Mouse (Mus musculus) forebrain, embryonic 16.5 days (tissue): ENCODE measurements around the gene Marf1. TPM values are rescaled to one million over a fixed set of nuclear protein-coding genes. Genes with fewer than 3 reads are reported as not detected.
"Not testable (repeated sequence)": the region's sequence is repeated elsewhere in the genome, so short reads cannot be mapped to it uniquely, and the experiment has no call there.

ENCODE experiments used
- ATAC-seq: fragments of 200-750 bp; cut with Nextera tagmentation; 2 replicates; pipeline ENCODE4 v1.8.0; 2017; ENCODE audit warnings: mild to moderate bottlenecking, moderate library complexity
- H3K27ac ChIP-seq: fragments of 300-500 bp; sonication (generic); 2 replicates; pipeline ENCODE4 v1.5.1; 2014; ENCODE audit warnings: low read length, control low read depth
- H3K27me3 ChIP-seq: fragments of 300-500 bp; sonication (generic); replicated peaks from 2 replicates; pipeline ENCODE4 v1.6.1; 2014; ENCODE audit warnings: low read length; ENCODE audit not compliant: control insufficient read depth, insufficient read depth
- H3K36me3 ChIP-seq: fragments of 300-500 bp; sonication (generic); 2 replicates; pipeline ENCODE4 v1.6.1; 2014; ENCODE audit not compliant: control insufficient read depth, insufficient read depth
- H3K4me1 ChIP-seq: fragments of 300-500 bp; sonication (generic); replicated peaks from 2 replicates; pipeline ENCODE4 v1.6.1; 2014; ENCODE audit warnings: low read length; ENCODE audit not compliant: control insufficient read depth, insufficient read depth
- H3K4me2 ChIP-seq: fragments of 300-500 bp; sonication (generic); 2 replicates; pipeline ENCODE4 v1.6.1; 2014; ENCODE audit warnings: mild to moderate bottlenecking, low read length, control low read depth
- H3K4me3 ChIP-seq: fragments of 300-500 bp; sonication (generic); replicated peaks from 2 replicates; pipeline ENCODE4 v1.5.1; 2014; ENCODE audit warnings: mild to moderate bottlenecking, low read length, control low read depth
- H3K9ac ChIP-seq: fragments of 300-500 bp; sonication (generic); replicated peaks from 2 replicates; pipeline ENCODE4 v1.6.1; 2014; ENCODE audit warnings: low read depth, low read length, control low read depth
- H3K9me3 ChIP-seq: fragments of 300-500 bp; sonication (generic); 2 replicates; pipeline ENCODE4 v1.6.1; 2016; ENCODE audit warnings: low read length; ENCODE audit not compliant: control insufficient read depth
- WGBS: fragments of 180-500 bp; shearing (Covaris S2); extraction: QIAGEN DNeasy Blood & Tissue Kit; methylation state at CpG from one replicate; pipeline ENCODE4 v1.1.7; 2014; 5-methylcytosine and 5-hydroxymethylcytosine counted together
- polyA plus RNA-seq: library from polyadenylated mRNA; unstranded; fragments of >200 nt; fragmentation: Nextera tagmentation; extraction: Ambion mirVana; gene quantifications from 2 replicates; pipeline ENCODE4 v1.2.1, GENCODE M21; 2015

Gene Marf1
- polyA plus RNA-seq, 1 experiment from 2014 or later = 21.9 TPM

- Histone ChIP-seq H3K4me3 (no peak overlapping the region), H3K27me3 (no peaks in the 10 kb centered on the region), H3K4me1 (no peaks in the 10 kb centered on the region), H3K36me3 (peaks cover 13% of the 10 kb centered on the region), H3K9ac (no peak overlapping the region), H3K4me2 (no peak overlapping the region), H3K9me3 (no peaks in the 10 kb centered on the region), H3K27ac (no peak overlapping the region)
- WGBS = 100% methylated on average over 1 of the region's 1 CpGs
- ATAC-seq = no peak
Measured at GRCm38 (mm10) chr16:14169706-14170105, 6.6 kb upstream of the Marf1 start.

DNA sequence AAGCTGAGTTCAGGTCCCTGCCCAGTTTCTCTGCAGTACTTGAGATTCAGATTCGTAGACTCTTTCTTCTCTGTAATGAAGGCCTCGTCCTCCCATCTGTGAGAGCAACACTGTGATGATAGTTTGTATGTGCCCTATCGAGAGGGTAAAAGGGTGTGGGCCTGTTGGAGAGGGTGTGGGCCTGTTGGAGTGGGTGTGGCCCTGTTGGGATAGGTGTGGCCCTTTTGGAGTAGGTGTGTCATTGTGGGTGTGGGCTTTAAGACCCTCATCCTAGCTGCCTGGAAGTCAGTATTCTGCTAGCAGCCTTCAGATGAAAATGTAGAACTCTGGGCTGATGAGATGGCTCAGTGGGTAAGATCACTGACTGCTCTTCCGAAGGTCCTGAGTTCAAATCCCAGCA lies 3.3 kb upstream of the Marf1 start:
- ATAC-seq = no peak
- Histone ChIP-seq H3K4me2 (no peak overlapping the region), H3K36me3 (peaks cover 7% of the 10 kb centered on the region), H3K4me1 (peaks cover 12% of the 10 kb centered on the region; the same call in 1 of the 2 replicates), H3K27ac (no peak overlapping the region), H3K9ac (no peak overlapping the region), H3K4me3 (no peak overlapping the region), H3K9me3 (no peaks in the 10 kb centered on the region), H3K27me3 (no peaks in the 10 kb centered on the region)
- WGBS = 92% methylated on average over 4 of the region's 4 CpGs

DNA sequence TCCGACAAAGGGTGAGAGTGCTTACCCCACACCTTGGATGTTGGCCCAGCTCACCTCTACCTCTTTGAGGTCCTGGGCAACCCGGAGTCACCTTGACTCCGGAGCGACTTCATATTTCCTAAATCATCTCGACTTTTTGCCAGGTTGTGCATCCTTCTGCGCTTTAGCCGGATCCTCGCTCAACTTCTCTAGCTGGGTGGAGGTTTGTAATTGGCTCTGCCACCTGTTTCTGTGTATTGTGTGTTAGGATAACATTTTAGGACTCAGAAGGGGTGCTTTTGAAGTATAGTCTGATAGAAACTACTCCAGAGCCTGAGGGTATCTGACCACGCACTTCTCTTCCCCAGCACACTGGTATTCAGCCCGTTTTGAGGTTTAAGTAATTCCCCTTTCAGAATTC lies 580 bp upstream of the Marf1 start:
- H3K4me2 ChIP-seq = peak overlapping the region; percentile 91
- 2% methylated on average over 10 of the region's 10 CpGs for WGBS

DNA sequence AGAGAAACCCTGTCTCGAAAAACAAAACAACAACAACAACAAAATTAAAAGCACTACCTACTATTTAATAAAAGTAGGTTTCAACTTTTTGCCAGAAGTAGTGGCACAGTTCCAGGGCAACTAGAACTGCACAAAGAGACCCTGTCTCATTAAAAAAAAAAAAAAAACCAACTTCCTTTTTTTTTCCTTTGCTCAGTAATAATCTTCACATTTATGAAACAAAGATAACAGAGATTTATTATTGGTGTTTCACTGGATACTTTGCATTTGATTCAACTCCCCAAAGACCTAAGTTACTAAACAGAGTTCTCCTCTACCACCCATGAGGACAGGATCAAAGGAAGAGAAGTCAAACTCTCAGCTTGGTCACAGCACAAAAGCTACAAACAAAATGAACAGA lies 2.2 kb downstream of the Marf1 start:
- Histone ChIP-seq H3K9ac (no peak overlapping the region), H3K4me2 (no peak overlapping the region), H3K9me3 (no peaks in the 10 kb centered on the region), H3K4me1 (peaks cover 22% of the 10 kb centered on the region), H3K27me3 (no peaks in the 10 kb centered on the region), H3K27ac (no peak overlapping the region), H3K36me3 (no peaks in the 10 kb centered on the region), H3K4me3 (no peak overlapping the region)
- ATAC-seq = no peak
- 93% methylated on average over 1 of the region's 1 CpGs for WGBS

More for the DNA sequence above, 580 bp upstream of the Marf1 start:
- Histone ChIP-seq H3K4me1 (peaks cover 12% of the 10 kb centered on the region), H3K36me3 (no peaks in the 10 kb centered on the region), H3K9ac (peak overlapping the region; percentile 73), H3K27me3 (no peaks in the 10 kb centered on the region), H3K27ac (no peak overlapping the region), H3K9me3 (no peaks in the 10 kb centered on the region), H3K4me3 (peak overlapping the region; percentile 75)
- no peak for ATAC-seq

- Histone ChIP-seq H3K27me3 (no peaks in the 10 kb centered on the region), H3K27ac (peak overlapping the region; percentile 98), H3K4me1 (peaks cover 22% of the 10 kb centered on the region), H3K4me3 (peak overlapping the region; percentile 88), H3K9ac (peak overlapping the region; percentile 76), H3K9me3 (no peaks in the 10 kb centered on the region), H3K36me3 (no peaks in the 10 kb centered on the region), H3K4me2 (peak overlapping the region; percentile 67)
- peak; percentile 18 for ATAC-seq
- under 1% methylated on average over 10 of the region's 10 CpGs for WGBS
Measured at GRCm38 (mm10) chr16:14159746-14160131, 3.4 kb downstream of the Marf1 start.

DNA sequence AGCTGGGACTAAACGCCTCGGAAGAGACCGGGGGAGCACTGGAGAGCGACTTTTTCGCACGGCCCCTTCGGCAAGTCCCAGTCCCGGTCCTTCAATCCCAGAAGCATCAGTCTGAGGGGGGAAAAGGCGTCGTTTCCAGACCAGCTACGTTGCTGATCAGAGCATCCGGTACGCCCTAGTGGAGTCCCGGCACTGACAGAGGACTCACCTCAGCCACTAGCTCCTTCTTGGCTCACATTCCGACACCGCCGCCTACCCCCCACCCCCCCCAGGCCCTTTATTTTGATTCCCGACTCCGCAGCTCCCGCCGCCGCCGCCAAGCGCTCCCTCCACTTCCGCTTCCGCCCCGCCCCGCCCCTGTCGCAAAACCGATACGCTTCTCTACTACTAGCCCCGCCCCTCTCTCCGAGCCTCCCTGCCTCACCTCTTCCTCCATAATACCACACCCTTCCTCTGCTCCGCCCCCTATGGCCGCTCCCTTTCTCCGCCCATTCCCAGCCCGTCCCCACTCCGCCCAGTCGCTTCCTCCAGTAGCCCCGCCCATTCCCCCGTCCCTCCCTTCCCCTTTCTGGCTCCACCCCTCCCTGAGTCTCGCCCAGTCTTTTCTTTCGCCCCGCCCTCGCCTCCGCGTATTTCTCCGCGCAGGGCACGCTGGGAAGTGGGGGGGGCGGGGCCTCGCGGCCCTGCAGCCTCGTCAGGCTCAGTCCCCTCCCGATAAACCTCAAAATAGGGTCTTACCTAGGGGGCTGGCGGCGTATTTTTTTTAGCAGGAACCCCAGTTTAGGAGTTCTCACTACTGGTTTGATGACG lies 4.0 kb downstream of the Marf1 start:
- H3K27me3 ChIP-seq = no peaks in the 10 kb centered on the region
- under 1% methylated on average over 58 of the region's 58 CpGs for WGBS
- H3K36me3 ChIP-seq = no peaks in the 10 kb centered on the region
- peak; percentile 93 for ATAC-seq
- H3K9me3 ChIP-seq = no peaks in the 10 kb centered on the region
- peak overlapping the region; percentile 98 for H3K27ac ChIP-seq
- H3K4me2 ChIP-seq = peak overlapping the region; percentile 92
- H3K4me3 ChIP-seq = peak overlapping the region; percentile 88
- peaks cover 21% of the 10 kb centered on the region for H3K4me1 ChIP-seq
- H3K9ac ChIP-seq = peak overlapping the region; percentile 82

- H3K9ac ChIP-seq = peak overlapping the region; percentile 82
- peak overlapping the region; percentile 92 for H3K4me2 ChIP-seq
- peak overlapping the region; percentile 88 for H3K4me3 ChIP-seq
- H3K27me3 ChIP-seq = no peaks in the 10 kb centered on the region
- no peaks in the 10 kb centered on the region for H3K36me3 ChIP-seq
- no peaks in the 10 kb centered on the region for H3K9me3 ChIP-seq
- peaks cover 15% of the 10 kb centered on the region for H3K4me1 ChIP-seq
- peak overlapping the region; percentile 77 for H3K27ac ChIP-seq
- WGBS = 9% methylated on average over 7 of the region's 7 CpGs
- no peak for ATAC-seq
Measured at GRCm38 (mm10) chr16:14158536-14158935, 4.6 kb downstream of the Marf1 start.

DNA sequence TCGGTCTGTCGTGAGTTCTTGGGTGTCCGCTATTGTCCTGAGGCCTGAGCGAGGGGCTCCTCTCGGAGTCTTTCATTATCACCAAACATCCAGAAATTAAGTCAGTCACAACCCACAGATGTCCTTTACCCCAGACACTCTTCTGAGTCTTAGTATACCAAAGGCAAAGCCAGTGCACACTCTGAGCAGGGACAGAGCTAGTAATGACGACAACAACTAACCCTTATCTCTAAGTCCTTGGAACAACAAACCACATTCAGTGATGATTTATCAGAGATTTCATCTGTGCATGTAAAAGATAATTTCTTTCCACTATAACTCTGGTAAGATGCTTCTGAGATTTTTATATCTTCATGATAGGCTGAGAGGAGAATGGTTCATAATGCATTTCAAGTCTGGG lies 6.8 kb downstream of the Marf1 start:
- Histone ChIP-seq H3K9ac (no peak overlapping the region), H3K4me3 (no peak overlapping the region), H3K4me2 (no peak overlapping the region), H3K4me1 (peaks cover 10% of the 10 kb centered on the region), H3K9me3 (no peaks in the 10 kb centered on the region), H3K36me3 (peaks cover 9% of the 10 kb centered on the region), H3K27me3 (no peaks in the 10 kb centered on the region), H3K27ac (no peak overlapping the region)
- 93% methylated on average over 6 of the region's 6 CpGs for WGBS
- no peak for ATAC-seq

GRCm38 (mm10) chr16:14155638-14156037 lies 7.5 kb downstream of the Marf1 start:
- H3K36me3 ChIP-seq, H3K9ac ChIP-seq, ATAC-seq, H3K4me2 ChIP-seq, H3K27ac ChIP-seq, H3K9me3 ChIP-seq, H3K4me3 ChIP-seq, H3K27me3 ChIP-seq: not testable (repeated sequence)
- peaks cover 10% of the 10 kb centered on the region for H3K4me1 ChIP-seq
- 83% methylated on average over 1 of the region's 2 CpGs for WGBS
